Mouse (Mus musculus): ENCODE measurements around the gene Fibp. TPM values are rescaled to one million over a fixed set of nuclear protein-coding genes. Genes with fewer than 3 reads are reported as not detected.

The Fibp gene
- total RNA-seq, 2 experiments from 2014 or later = 91.2 to 98.9 TPM

DNA sequence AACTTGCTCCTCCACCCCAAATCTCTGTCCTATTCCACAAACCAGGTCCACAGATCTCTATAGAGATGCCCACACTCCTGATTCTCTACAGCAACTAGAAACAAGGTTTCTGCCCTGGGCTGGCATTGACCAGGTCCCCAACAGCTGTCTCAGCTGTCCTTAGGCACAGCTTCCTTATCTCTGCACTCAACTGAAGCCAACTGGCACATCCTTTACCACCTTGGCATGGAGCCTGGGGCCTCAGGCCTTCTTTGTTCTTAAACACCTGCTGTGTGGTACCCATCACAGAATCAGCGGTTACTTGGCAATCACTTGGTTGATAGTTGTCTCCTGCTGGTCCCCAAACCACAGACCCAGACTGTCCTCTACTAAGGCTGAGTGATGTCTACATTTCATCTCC, 30.0 kb upstream of the Fibp start:
- no peak for DNase-seq (ENCODE audit: low spot score in 2 of 2)

- DNase-seq (ENCODE audit: low spot score in 2 of 2) = no peak
These were observed 28.4 kb upstream of the Fibp start for GRCm38 (mm10) chr19:5431911-5432464.

- no peak for DNase-seq (ENCODE audit: low spot score in 2 of 2)
These were observed 27.2 kb upstream of the Fibp start for GRCm38 (mm10) chr19:5432992-5433852.

- no peak for DNase-seq (ENCODE audit: low spot score in 2 of 2)
These were observed 26.5 kb upstream of the Fibp start for GRCm38 (mm10) chr19:5433951-5434350.

DNA sequence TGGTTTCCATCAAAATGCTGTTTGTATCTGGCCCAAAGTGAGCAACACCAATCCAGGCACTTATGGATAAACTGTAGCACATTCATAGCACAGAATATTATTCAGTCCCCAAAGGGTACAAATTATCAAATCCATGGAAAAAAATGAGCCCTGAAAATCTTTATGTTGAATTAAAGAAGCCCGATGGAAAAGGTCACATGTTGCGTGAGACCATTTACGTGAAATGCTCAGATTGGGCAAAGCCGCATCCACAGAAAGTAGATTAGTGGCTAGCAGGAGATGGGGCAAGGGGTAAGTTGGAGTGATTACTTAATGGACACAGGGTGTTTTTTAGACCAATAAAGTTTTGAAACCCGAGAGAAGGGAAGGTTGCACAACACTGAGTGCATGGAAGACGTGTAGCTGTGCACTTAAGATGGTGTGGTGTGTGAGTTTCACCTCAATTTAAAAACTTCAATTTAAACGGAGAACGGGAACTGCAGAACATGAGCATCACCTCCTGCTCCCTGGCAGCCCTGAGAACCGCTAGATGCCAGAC, 16.0 kb upstream of the Fibp start:
- DNase-seq (ENCODE audit: low spot score in 2 of 2) = no peak

DNA sequence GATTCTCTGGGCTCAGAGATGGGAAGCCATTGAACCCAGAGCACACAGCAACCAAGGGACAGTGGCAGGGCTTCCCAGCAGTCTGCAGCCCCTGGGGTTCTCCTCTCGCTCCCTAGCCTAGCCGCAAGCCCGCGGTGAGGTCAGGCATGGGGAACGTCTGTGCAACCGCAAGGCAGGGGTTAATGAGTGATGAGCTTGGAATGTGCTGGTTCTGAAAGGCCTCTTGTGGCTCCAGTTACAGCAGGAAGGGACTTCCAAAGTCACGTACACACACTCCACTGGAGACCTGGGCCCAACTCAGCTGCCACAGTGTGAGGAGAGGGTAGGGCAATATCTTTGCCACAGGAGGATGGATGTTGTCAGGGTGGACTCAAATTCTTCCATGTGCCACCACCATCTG, 15.5 kb upstream of the Fibp start:
- DNase-seq (ENCODE audit: low spot score in 2 of 2) = no peak

DNA sequence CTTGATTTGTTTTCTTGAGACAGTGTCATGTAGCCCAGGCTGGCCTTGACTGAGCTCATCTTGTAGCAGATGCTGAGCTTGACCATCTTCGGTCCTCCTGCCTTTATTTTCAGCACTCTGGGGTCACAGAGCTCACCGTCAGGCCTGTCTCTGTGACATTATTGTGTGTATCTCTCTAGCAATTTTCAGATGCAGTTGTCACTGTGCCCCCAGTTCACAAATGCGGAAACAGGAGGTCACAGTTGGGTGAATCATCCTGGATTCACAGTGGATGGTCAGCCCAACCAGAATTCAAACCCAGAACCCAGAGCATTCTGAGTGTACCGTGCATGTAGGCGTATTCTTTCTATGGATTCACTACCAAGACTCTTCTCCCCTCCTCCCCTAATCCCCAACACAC, 14.7 kb upstream of the Fibp start:
- DNase-seq (ENCODE audit: low spot score in 2 of 2) = no peak

- peak; percentile 71 to 77 for DNase-seq (ENCODE audit: low spot score in 2 of 2)
These were observed 12.7 kb upstream of the Fibp start, which contains the start of gene Fosl1 for GRCm38 (mm10) chr19:5447515-5448353. Gene Fosl1 (plus strand): TSS chr19:5447547.

DNA sequence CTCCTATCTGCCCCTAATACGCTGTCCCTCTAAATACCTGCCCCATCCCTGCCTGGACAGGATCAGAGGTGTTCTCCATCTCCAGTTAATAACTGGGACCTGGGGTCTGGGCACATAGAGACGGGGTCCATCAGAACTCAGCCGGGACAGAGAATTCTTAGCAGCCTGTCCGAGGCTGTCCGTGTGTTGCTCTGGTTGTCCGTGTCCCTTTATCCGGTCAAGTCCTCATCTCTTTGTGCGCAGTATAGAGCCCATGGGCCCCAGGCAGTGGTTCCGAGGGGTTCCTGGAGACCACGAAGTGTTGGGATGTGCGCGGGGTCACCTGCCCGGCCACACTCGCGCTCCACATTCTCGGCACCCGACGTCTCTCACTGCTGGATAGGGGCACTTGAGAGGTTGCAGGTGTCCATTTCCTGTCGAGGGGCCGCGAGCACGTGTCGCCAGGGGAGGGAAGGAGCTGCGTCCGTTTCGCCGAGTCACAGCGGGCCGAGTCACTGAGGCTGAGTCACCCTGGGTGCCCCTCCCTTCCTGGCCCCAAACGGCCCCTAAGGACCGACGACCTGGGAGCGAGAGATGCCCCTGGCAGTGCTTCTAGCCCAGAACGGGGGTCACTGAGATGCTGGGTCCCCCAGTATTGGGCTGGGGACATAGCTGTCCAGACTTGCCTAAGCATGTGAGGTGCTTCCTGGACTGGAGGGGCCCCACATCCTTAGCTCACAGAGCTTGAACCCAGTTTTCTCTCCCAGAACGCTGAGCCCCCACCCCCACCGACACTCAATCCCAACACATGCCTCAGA, 11.9 kb upstream of the Fibp start:
- DNase-seq (ENCODE audit: low spot score in 2 of 2) = no peak

- no peak for DNase-seq (ENCODE audit: low spot score in 2 of 2)
These were observed 10.7 kb upstream of the Fibp start for GRCm38 (mm10) chr19:5449673-5450072.

- no peak for DNase-seq (ENCODE audit: low spot score in 2 of 2)
These were observed 8.6 kb upstream of the Fibp start for GRCm38 (mm10) chr19:5451766-5452165.

GRCm38 (mm10) chr19:5455037-5455436, 5.4 kb upstream of the Fibp start:
- DNase-seq (ENCODE audit: low spot score in 2 of 2) = no peak

- DNase-seq (ENCODE audit: low spot score in 2 of 2) = no peak
These were observed 4.8 kb upstream of the Fibp start for GRCm38 (mm10) chr19:5455568-5455967.

DNA sequence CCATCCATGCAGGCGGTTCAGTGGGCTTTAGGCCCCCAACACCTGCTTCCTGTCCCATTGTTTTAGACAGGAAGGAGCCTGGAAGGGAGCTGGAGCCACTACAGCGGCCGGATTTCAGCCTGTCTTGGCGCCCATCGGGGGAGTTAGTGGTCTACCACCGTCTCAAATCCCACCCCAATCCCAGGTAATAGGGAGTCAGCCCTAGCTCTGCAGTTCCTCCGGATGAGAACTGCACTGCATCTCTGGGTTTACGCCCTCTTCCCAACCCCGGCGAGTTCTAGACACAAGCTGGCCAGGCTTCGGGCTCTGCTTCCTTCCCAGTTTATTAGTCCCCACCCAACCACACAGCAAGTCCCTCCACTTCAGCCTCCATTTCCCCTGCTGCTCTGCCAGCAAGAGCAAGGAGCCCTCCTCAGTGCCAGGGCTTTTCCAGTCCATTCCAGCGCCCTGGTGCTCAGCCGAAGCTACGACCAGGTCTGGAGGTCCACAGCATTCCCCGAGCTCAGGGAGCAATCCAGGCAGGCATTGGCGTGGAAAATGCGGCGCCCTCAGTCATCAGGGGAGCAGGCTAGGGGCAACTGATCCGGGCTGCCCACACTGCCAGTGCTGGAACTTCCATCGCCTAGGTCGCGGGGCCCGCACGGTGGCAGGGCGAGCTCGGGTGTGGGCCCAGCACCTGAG, 4.0 kb upstream of the Fibp start:
- no peak for DNase-seq (ENCODE audit: low spot score in 2 of 2)

- peak; percentile 93 to 97 for DNase-seq (ENCODE audit: low spot score in 2 of 2)
These were observed 3.3 kb upstream of the Fibp start for GRCm38 (mm10) chr19:5456922-5457745.

- DNase-seq (ENCODE audit: low spot score in 2 of 2) = no peak
These were observed 2.5 kb upstream of the Fibp start, which contains the start of gene Ccdc85b for GRCm38 (mm10) chr19:5457746-5458442. Gene Ccdc85b (minus strand): TSS chr19:5457894.

- peak in 1 of 2 experiments; percentile 61 for DNase-seq (ENCODE audit: low spot score in 2 of 2)
These were observed 1.4 kb upstream of the Fibp start for GRCm38 (mm10) chr19:5459019-5459418.

- DNase-seq (ENCODE audit: low spot score in 2 of 2) = no peak
These were observed 519 bp upstream of the Fibp start for GRCm38 (mm10) chr19:5459896-5460295.

DNA sequence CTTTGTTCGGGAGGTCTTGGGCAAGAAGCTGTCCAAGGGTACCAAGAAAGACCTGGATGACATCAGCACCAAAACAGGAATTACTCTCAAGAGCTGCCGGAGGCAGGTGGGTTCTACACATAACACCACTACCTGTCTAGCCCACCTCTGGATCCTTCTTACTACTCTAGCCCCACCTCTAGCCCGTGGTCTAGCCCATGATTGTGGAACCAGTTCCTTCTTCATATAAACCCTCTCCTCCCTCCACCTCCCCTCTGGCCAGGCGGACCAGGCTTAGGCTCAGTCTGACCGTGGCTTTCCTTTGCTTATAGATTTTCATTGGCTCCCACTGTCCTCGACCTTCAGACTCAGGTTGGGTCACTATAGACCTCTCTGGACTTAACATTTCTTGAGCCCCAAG, 996 bp downstream of the Fibp start:
- DNase-seq (ENCODE audit: low spot score in 2 of 2) = no peak
